Mouse (Mus musculus): ENCODE measurements around the gene Clcn7.

DNA sequence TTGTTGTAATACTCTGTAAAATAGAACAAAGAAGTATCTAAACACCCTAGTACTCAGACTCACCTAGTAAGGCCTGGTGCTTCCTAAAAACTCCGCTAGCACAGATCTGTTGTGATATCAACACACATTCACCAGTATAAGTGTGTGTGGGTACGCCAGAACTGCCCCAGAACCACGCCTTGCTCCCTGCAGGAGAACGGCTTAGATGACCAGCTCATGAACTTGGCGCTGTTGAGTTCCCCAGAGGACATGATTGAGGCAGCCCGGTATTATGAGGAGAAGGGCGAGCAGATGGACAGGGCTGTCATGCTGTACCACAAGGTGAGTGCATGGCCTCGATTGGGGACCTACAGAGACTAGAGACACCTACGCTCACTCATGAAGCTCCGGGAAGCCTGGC, 42.7 kb upstream of the Clcn7 start:
- no peak for TF ChIP-seq POLR2A (IDR thresholded peaks at IDR 0.05; ENCODE audit: insufficient read depth, low read depth, low read length)
- TF ChIP-seq CTCF (IDR thresholded peaks at IDR 0.05), result no peak
